Mouse (Mus musculus): ENCODE results near the gene Ctdspl2. TPM values are rescaled to one million over a fixed set of nuclear protein-coding genes. Genes with fewer than 3 reads are reported as not detected.

Gene Ctdspl2
- total and polyA plus RNA-seq, 2 experiments from 2014 or later: 30.7 to 61.6 TPM

DNA sequence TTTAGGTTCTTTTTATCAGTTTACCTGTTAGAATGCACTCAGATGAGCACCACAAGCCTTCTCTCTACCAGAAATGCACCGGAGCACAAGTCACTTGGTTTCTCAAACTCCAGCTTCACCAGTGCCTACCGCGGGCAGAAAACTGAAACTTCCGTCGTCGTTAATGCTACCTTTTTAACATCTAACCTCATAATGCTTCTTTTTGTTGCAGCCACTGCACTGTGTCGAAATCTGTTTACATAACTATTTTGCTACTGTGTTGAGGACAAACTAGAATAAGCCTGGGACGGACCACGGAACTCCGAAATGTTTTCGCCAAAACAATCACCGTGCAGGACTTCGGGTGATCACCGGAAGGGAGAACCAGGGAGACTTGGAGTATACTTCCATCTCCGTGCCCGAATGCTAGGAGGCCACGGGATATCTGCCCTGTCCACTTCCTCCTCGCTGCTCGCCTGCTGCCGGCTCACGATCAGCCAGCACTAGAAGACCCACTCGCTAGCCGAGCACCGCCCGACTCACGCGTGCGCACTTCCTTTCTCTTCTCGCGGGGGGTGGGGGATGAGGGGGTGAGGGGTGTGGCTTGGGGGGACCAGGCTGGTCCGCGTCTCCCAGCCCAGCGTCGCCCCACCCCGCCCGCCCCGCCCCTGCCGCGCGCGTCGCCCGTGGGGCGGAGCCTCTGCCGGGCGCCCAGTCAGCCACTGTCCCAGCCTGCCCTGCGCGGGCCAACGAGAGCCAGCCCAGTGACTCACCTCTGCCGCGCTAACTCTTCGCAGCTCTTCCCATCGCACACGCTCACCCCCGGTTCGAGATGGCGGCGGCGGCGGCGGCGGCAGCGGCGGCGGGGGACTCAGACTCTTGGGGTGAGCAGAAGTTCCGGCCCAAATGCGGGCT, 72.3 kb downstream of the Ctdspl2 start, which contains the start of gene Eif3j1:
Eif3j1 (plus strand) TSS at position 685 of the 894 bp plus-strand sequence.
- ATAC-seq (peak; percentile 99), DNase-seq (peak; percentile 94)
- no peaks in the 10 kb centered on the region for H3K9me3 ChIP-seq (ENCODE audit: low read length)
- no peaks in the 10 kb centered on the region for H3K27me3 ChIP-seq (ENCODE audit: insufficient read depth, low read length)
- H3K27ac ChIP-seq (ENCODE audit: low read depth, low read length): peak within 1 kb of the TSS; percentile 83
- peak within 1 kb of the TSS; percentile 82 for H3K9ac ChIP-seq
- WGBS: under 1% methylated on average over 50 of the region's 67 CpGs
- H3K4me1 ChIP-seq (ENCODE audit: insufficient read depth): 0 out of 2 replicates have a peak, but pooled peaks cover 6% of the 10 kb centered on the region
- no peaks in the 10 kb centered on the region for H3K36me3 ChIP-seq (ENCODE audit: insufficient read depth)
- peak within 1 kb of the TSS; percentile 75 for H3K4me2 ChIP-seq (ENCODE audit: low read depth)
- H3K4me3 ChIP-seq (ENCODE audit: low read depth, low read length): peak within 1 kb of the TSS; percentile 74
- no peak for TF ChIP-seq CTCF (IDR thresholded peaks at IDR 0.05; ENCODE audit: low read depth)

GRCm38 (mm10) chr2:122028756-122029700, 73.2 kb downstream of the Ctdspl2 start:
- 0 out of 2 replicates have a peak, but pooled peaks cover 6% of the 10 kb centered on the region for H3K4me1 ChIP-seq (ENCODE audit: insufficient read depth)
- TF ChIP-seq CTCF (IDR thresholded peaks at IDR 0.05; ENCODE audit: low read depth): no peak
- H3K27ac ChIP-seq (ENCODE audit: low read depth, low read length): peak overlapping the region; percentile 83
- peak overlapping the region; percentile 82 for H3K9ac ChIP-seq
- H3K36me3 ChIP-seq (ENCODE audit: insufficient read depth): no peaks in the 10 kb centered on the region
- peak overlapping the region; percentile 75 for H3K4me2 ChIP-seq (ENCODE audit: low read depth)
- H3K9me3 ChIP-seq (ENCODE audit: low read length): no peaks in the 10 kb centered on the region
- no peak for DNase-seq
- peak; percentile 49; the same call in 1 of the 2 replicates for ATAC-seq
- peak overlapping the region; percentile 74 for H3K4me3 ChIP-seq (ENCODE audit: low read depth, low read length)
- H3K27me3 ChIP-seq (ENCODE audit: insufficient read depth, low read length): no peaks in the 10 kb centered on the region
- WGBS: 1% methylated on average over 51 of the region's 71 CpGs

GRCm38 (mm10) chr2:122031970-122032369, 76.2 kb downstream of the Ctdspl2 start:
- WGBS: 90% methylated on average over 6 of the region's 6 CpGs

DNA sequence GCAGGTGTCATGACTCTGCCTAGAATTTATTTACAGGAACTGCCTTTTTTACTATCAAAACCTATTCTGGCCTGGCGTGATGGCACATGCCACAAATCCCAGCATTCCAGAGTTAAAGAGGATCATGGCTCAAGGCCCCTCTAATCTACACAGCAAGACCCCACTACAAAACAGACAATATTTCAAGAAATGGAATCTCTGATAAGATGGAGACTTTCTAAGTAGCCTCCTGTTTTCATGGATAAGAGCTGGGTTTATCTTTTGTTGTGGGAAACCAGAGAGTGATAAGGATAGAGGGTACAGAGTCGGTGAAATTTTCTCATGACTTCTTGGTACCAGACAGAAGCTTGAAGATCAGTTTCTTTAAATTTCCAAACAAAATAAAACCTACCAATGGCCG, 80.3 kb downstream of the Ctdspl2 start:
- Histone ChIP-seq H3K27me3 (ENCODE audit: insufficient read depth, low read length) (no peaks in the 10 kb centered on the region), H3K36me3 (ENCODE audit: insufficient read depth) (0 out of 2 replicates have a peak, but pooled peaks cover 5% of the 10 kb centered on the region), H3K27ac (ENCODE audit: low read depth, low read length) (no peak overlapping the region), H3K4me1 (ENCODE audit: insufficient read depth) (no peaks in the 10 kb centered on the region), H3K9me3 (ENCODE audit: low read length) (no peaks in the 10 kb centered on the region), H3K4me3 (ENCODE audit: low read depth, low read length) (no peak overlapping the region), H3K4me2 (ENCODE audit: low read depth) (no peak overlapping the region), H3K9ac (no peak overlapping the region)
- no peak for TF ChIP-seq CTCF (IDR thresholded peaks at IDR 0.05; ENCODE audit: low read depth)
- 94% methylated on average over 3 of the region's 3 CpGs for WGBS
- ATAC-seq (no peak), DNase-seq (no peak)

More at GRCm38 (mm10) chr2:122031970-122032369, 76.2 kb downstream of the Ctdspl2 start:
- Histone ChIP-seq H3K4me2 (ENCODE audit: low read depth) (no peak overlapping the region), H3K27me3 (ENCODE audit: insufficient read depth, low read length) (no peaks in the 10 kb centered on the region), H3K9me3 (ENCODE audit: low read length) (no peaks in the 10 kb centered on the region), H3K36me3 (ENCODE audit: insufficient read depth) (no peaks in the 10 kb centered on the region), H3K27ac (ENCODE audit: low read depth, low read length) (no peak overlapping the region), H3K4me1 (ENCODE audit: insufficient read depth) (0 out of 2 replicates have a peak, but pooled peaks cover 6% of the 10 kb centered on the region), H3K4me3 (ENCODE audit: low read depth, low read length) (no peak overlapping the region), H3K9ac (no peak overlapping the region)
- DNase-seq (no peak), ATAC-seq (no peak)
- no peak for TF ChIP-seq CTCF (IDR thresholded peaks at IDR 0.05; ENCODE audit: low read depth)

DNA sequence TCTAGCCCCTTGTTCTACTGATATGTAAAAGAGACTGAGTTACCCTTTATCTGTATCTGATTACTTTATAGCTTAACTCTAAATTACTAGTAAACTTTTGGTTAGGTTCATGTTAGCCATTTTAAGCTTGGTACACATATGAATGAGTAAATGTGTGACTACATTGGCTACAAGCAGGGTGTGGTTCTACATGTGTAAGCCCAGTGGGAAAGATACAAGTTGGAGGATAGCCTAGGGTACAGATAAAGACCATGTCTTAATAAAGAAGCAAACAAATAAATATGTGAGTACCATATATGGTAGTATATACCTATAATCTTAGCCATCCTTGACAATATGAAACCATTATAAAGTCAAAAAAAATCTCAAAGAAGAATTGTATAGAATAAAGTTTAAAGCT, 88.1 kb downstream of the Ctdspl2 start:
- TF ChIP-seq CTCF (IDR thresholded peaks at IDR 0.05; ENCODE audit: low read depth): no peak
- H3K9ac ChIP-seq: no peak overlapping the region
- no peaks in the 10 kb centered on the region for H3K27me3 ChIP-seq (ENCODE audit: insufficient read depth, low read length)
- no peak overlapping the region for H3K27ac ChIP-seq (ENCODE audit: low read depth, low read length)
- no peak overlapping the region for H3K4me2 ChIP-seq (ENCODE audit: low read depth)
- H3K9me3 ChIP-seq (ENCODE audit: low read length): no peaks in the 10 kb centered on the region
- H3K36me3 ChIP-seq (ENCODE audit: insufficient read depth): peaks cover 3% of the 10 kb centered on the region; the same call in 1 of the 2 replicates
- DNase-seq (no peak), ATAC-seq (no peak)
- H3K4me3 ChIP-seq (ENCODE audit: low read depth, low read length): no peak overlapping the region
- H3K4me1 ChIP-seq (ENCODE audit: insufficient read depth): no peaks in the 10 kb centered on the region

GRCm38 (mm10) chr2:122059365-122060115, 103.7 kb downstream of the Ctdspl2 start:
- no peaks in the 10 kb centered on the region for H3K27me3 ChIP-seq (ENCODE audit: insufficient read depth, low read length)
- 80% methylated on average over 11 of the region's 11 CpGs for WGBS
- H3K36me3 ChIP-seq (ENCODE audit: insufficient read depth): peaks cover 27% of the 10 kb centered on the region
- H3K4me1 ChIP-seq (ENCODE audit: insufficient read depth): no peaks in the 10 kb centered on the region
- DNase-seq: no peak
- no peak for TF ChIP-seq CTCF (IDR thresholded peaks at IDR 0.05; ENCODE audit: low read depth)
- no peaks in the 10 kb centered on the region for H3K9me3 ChIP-seq (ENCODE audit: low read length)
- H3K4me3 ChIP-seq (ENCODE audit: low read depth, low read length): no peak overlapping the region
- ATAC-seq: no peak
- no peak overlapping the region for H3K27ac ChIP-seq (ENCODE audit: low read depth, low read length)
- H3K9ac ChIP-seq: no peak overlapping the region
- H3K4me2 ChIP-seq (ENCODE audit: low read depth): no peak overlapping the region

Small RNA genes lying within 50 kb of the gene (microRNA-seq; reads per million reads assigned to microRNA genes)
- gene Gm47314: 0 reads per million in 2 experiments

Other genes starting within 250 kb of the Ctdspl2 start
- gene Frmd5, start 148.9 kb upstream of the Ctdspl2 start, total RNA-seq (2014; rRNA removed): 53.3 and 54.3 TPM in 2 replicates
- gene Frmd5, start 148.9 kb upstream of the Ctdspl2 start, polyA plus RNA-seq (2015; fragmentation: Nextera tagmentation; extraction: Ambion mirVana): 10.3 and 15.7 TPM in 2 replicates
- gene Casc4, start 89.0 kb upstream of the Ctdspl2 start, total RNA-seq (2014; rRNA removed): 116 and 135 TPM in 2 replicates
- gene Casc4, start 89.0 kb upstream of the Ctdspl2 start, polyA plus RNA-seq (2015; fragmentation: Nextera tagmentation; extraction: Ambion mirVana): 21.3 and 44.7 TPM in 2 replicates
- 0.81 TPM in 1 of 2 replicates, not detected in the other for gene Mageb3, start 91 bp downstream of the Ctdspl2 start, total RNA-seq (2014; rRNA removed)
- 0.08 and 0.29 TPM in 2 replicates for gene Mageb3, start 91 bp downstream of the Ctdspl2 start, polyA plus RNA-seq (2015; fragmentation: Nextera tagmentation; extraction: Ambion mirVana)
- 18.6 and 23.2 TPM in 2 replicates for gene Eif3j1, start 72.5 kb downstream of the Ctdspl2 start, total RNA-seq (2014; rRNA removed)
- 9.1 and 9.7 TPM in 2 replicates for gene Eif3j1, start 72.5 kb downstream of the Ctdspl2 start, polyA plus RNA-seq (2015; fragmentation: Nextera tagmentation; extraction: Ambion mirVana)
- gene Spg11, start 162.4 kb downstream of the Ctdspl2 start, total RNA-seq (2014; rRNA removed): 18.3 and 22.7 TPM in 2 replicates
- gene Spg11, start 162.4 kb downstream of the Ctdspl2 start, polyA plus RNA-seq (2015; fragmentation: Nextera tagmentation; extraction: Ambion mirVana): 2.7 and 4.5 TPM in 2 replicates
- 46.6 and 90.7 TPM in 2 replicates for gene B2m, start 191.7 kb downstream of the Ctdspl2 start, total RNA-seq (2014; rRNA removed)
- 152 and 178 TPM in 2 replicates for gene B2m, start 191.7 kb downstream of the Ctdspl2 start, polyA plus RNA-seq (2015; fragmentation: Nextera tagmentation; extraction: Ambion mirVana)
- gene Trim69, start 204.7 kb downstream of the Ctdspl2 start, total RNA-seq (2014; rRNA removed): not detected in 2 replicates
- not detected in 2 replicates for gene Trim69, start 204.7 kb downstream of the Ctdspl2 start, polyA plus RNA-seq (2015; fragmentation: Nextera tagmentation; extraction: Ambion mirVana)
- not detected in 2 replicates for gene Patl2, start 230.2 kb downstream of the Ctdspl2 start, total RNA-seq (2014; rRNA removed)
- gene Patl2, start 230.2 kb downstream of the Ctdspl2 start, polyA plus RNA-seq (2015; fragmentation: Nextera tagmentation; extraction: Ambion mirVana): not detected in 2 replicates
- not detected in 2 replicates for gene Terb2, start 230.3 kb downstream of the Ctdspl2 start, total RNA-seq (2014; rRNA removed)
- gene Terb2, start 230.3 kb downstream of the Ctdspl2 start, polyA plus RNA-seq (2015; fragmentation: Nextera tagmentation; extraction: Ambion mirVana): not detected in 2 replicates

Measured in forebrain, postnatal 0 days (tissue).